Mouse (Mus musculus): ENCODE measurements around the gene Btbd3.

Btbd3 gene

DNA sequence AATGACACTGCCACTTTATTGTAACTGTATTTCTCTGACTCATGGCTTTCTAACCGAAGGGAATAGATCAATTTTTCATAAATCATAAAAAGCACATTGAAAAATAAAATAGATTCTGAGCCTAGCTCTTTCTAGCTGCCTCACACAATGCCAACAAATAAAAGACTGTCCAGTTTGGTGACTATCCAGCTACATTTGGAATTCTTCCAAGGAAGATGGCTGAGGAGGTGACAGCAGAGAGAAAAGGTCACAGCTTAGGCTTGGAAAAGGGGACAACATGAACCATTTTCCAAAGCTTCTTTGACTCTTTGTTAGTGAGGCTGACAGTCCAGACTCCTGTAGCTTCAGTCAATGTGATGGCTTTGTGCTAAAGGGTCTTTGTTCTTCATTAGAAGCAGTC, 132.2 kb downstream of the Btbd3 start:
- no peak for DNase-seq (ENCODE audit: low read depth)

- DNase-seq (ENCODE audit: low read depth) = no peak
Observed at GRCm38 (mm10) chr2:138403046-138403445, 146.7 kb downstream of the Btbd3 start.

- DNase-seq (ENCODE audit: low read depth) = no peak
Observed at GRCm38 (mm10) chr2:138405753-138406528, 149.6 kb downstream of the Btbd3 start.

GRCm38 (mm10) chr2:138406703-138407102, 150.3 kb downstream of the Btbd3 start:
- DNase-seq (ENCODE audit: low read depth) = no peak

DNA sequence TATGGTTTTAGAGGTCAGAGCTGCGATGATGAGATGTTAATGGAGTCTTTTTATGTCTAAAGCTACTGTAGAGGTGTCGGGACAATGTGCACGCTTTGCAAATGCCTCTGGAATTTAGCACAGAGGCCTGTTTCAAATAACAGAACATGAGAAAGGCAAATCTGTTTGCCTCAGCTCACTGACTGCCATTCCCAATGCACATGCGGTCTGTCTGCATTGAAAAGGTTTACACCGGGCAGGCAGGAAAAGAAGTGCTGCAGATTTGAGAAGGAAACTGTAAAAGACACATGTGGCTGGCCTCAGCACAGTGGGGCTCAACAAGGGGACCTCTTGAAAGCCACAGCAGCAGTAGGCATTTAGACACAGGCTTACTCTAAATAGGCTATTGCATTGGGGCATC, 156.2 kb downstream of the Btbd3 start:
- no peak for DNase-seq (ENCODE audit: low read depth)

DNA sequence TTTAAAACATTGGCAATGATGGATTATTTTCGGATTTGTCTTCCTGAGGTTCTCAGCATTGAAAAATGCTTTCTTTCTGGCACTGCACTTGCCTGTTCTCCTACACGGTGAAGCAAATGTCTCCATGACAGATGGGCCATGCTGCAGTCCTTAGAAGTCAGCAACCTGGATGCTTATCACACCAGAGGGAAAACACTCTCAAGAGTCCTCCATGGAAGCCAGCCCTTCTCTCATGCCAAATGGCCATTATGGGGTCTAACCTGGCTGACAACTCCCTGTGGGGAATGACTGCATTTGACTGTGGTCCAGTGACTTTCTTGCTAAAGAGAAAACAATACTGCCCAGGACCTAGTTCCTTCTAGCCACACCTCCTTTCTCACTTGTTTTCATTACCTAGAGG, 166.0 kb downstream of the Btbd3 start:
- no peak for DNase-seq (ENCODE audit: low read depth)

- no peak for DNase-seq (ENCODE audit: low read depth)
Observed at GRCm38 (mm10) chr2:138431991-138432390, 175.6 kb downstream of the Btbd3 start.

- no peak for DNase-seq (ENCODE audit: low read depth)
Observed at GRCm38 (mm10) chr2:138446466-138446865, 190.1 kb downstream of the Btbd3 start.

GRCm38 (mm10) chr2:138446943-138447342, 190.6 kb downstream of the Btbd3 start:
- DNase-seq (ENCODE audit: low read depth) = no peak

DNA sequence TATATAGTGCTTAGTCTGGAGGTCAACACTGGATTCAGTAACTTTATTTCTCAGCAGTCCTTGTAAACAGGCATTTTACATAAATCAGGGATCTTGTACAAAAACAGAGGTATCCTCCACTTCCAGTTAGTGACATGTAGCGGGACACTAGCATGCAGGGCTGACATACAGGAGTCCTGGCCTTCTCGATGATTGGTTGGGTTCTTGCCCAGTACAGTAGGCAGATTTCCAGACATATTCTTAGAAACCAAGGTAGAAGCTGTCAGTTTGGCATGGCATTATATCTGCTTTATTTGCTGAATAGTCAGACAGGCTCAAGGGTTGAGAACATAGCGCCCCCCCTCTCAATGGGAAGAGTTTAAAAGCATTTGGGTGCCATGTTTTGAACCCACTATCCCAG, 191.3 kb downstream of the Btbd3 start:
- no peak for DNase-seq (ENCODE audit: low read depth)

DNA sequence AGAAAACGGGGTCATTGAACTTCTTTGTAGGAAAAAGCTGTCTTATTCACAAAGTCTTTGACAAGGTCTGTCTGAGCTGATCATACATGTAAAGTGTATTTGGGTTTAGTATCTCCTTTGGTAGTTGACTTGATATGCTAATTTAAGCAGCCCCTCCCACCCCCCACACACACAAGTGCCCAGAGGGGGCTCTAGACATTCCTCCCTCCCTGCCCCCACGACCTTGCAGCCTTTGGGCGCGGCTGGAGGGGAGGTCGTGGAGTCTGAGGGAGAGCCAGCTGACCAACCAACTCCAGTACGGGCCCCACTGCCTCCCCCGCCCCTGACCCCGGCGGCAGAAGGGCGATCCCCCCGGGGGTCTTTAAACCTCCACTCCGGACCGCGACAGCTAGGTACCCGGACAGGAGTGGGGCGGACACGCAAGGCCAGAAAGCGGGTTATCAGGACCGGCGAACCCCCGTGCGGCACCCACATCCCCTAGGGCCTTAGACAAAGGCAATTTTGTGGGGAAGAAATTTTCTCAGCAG, 211.7 kb downstream of the Btbd3 start:
- no peak for DNase-seq (ENCODE audit: low read depth)

GRCm38 (mm10) chr2:138473407-138473806, 217.0 kb downstream of the Btbd3 start:
- DNase-seq (ENCODE audit: low read depth) = no peak

- DNase-seq (ENCODE audit: low read depth) = no peak
Observed at GRCm38 (mm10) chr2:138476486-138476885, 220.1 kb downstream of the Btbd3 start.

DNA sequence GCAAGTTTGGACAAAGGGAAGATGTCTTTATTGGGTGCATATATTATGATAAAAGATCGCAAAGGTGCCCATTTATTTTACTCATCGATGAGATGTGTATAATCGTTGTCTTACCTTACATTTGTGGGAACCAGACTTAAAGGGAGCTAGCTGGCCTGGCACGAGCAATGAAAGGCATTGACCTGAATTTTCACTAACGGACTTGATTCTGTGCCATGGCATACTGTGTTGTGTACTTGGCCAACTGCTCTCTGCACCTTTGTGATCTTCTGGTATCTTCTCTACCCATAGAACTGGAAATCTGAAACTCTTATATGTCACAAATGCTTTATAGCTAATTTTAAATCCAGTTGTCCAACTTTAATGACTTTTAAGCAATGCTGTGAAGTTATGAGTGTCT, 220.9 kb downstream of the Btbd3 start:
- DNase-seq (ENCODE audit: low read depth) = no peak

DNA sequence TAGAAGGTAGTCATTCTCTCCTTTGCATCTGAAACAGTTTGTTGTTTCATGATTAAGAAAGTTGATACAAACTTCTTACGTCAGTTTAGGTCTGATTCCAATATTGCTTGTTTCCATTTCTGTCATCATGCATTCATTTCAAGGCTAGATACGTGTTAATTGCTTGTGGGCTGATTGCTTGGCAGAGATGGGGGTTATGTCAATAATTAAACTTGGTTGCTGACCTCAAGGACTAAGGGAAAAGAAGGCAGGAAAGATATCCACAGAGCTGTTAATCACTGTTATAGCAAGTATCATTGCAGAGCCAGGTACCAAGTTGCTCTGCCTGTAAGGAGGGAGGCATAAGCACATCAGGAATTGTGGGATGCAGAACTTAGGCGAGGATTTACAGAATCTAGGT, 226.2 kb downstream of the Btbd3 start:
- no peak for DNase-seq (ENCODE audit: low read depth)

DNA sequence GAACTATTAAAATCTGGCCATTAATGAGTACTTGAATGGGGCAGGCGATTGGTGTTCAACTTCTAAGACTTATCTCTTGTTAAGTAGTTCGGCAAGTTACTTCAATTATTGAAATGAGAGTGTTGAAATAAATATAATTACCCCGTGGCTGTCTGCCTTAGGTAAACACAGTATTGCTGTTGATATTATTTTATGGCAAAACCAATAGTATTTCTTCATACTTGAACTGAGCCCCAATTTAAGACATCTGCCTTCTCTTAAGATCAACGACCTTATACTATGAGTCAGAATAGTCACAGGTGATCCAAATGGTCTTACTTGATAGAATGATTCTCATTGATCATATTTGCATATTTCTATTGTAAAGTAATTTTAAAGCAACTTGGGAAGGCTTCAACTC, 228.5 kb downstream of the Btbd3 start:
- DNase-seq (ENCODE audit: low read depth) = no peak

DNA sequence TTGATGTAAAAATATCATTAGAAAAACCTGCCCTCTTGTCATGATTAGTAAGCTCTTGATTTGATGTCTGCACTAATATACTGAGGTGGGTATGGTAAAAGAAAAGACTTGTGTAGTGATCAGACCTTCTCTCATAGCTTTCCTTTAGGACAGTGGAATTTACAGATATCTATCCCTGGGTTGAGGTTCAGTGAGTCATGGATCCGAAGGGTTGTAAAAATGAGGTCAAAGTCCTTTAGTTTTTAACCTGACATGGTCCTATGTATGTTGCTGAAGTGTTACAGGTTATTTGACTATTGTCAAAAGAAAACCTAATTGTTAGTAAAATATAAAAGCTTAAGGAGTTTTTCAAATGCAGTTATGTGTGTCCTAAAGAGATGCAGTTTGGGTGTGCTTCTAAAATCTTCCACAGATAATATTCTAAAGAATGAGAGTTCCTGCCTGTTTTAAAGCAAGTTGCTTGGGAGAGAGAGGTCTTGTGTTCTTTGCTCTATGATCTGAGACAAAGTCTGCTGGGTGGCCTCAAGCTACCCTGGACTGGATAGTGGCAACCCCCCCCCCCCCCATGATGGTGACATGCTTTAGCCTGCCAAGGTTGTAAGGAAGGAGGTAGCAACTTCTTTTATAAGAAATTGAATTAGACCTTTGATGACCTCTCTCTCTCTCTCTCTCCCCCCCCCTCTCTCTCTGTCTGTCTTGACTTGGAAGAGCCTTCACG, 234.5 kb downstream of the Btbd3 start:
- no peak for DNase-seq (ENCODE audit: low read depth)

GRCm38 (mm10) chr2:138492176-138492575, 235.8 kb downstream of the Btbd3 start:
- no peak for DNase-seq (ENCODE audit: low read depth)

DNA sequence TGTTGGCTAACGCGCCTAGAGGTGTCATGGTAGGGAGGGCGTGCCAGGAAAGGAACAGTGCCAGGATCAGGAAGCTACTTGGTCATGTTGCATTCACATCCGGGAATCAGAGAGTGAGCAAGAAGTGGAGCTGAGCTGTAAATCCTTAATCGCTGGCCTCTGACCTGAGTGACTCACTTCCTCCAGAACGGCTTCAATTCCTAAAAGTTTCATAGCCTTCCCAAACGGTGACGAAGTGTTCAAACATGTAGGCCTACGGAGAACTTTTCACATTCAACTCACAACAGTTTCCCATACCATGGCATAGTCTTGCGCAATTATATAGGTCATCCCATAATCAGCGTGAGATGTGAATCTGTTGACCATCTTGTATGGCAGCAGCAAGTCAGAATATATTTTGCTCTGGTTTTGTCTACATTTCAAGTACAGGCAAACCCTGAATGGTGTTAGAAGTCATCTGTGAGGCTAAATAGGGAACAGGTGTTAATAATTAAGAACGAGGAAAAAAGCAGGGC, 247.6 kb downstream of the Btbd3 start:
- DNase-seq (ENCODE audit: low read depth) = no peak

DNA sequence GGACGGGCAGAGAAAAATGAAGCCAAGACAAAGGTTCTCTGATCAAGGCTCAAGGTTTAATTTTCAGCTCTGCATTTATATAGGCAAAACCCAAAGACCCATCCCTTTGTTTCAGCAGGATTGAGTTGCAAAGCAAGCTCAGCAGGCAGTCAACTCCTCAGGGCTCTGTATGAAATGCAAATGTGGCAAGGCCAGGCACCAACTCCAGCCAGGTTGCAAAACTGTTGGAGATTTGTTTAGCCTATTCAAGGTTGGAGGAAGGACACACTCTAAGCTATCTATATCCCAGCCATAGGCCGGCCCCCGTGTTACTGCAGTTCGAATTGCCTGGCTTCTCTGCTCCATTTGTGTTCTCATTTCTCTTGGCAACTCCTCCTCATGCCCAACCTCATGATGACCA, 259.2 kb downstream of the Btbd3 start:
- no peak for DNase-seq (ENCODE audit: low read depth)

DNA sequence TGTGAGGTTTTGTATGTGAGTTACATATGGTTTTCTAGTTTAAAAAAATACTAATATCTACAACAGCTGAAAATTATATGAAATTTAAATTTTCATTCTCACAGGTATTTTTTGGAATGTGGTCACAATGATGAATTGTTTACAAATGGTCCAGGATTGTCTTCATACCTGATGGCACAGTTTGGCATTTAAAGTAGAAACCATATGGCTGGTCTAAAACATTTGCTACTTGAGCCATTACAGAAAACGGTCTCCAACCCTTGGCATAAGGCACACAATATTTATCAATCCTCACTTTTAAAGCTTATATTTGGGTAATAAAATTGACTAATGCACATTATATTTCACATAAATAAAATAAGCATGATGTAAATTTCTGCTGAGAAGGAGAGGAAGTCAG, 272.1 kb downstream of the Btbd3 start:
- no peak for DNase-seq (ENCODE audit: low read depth)

DNA sequence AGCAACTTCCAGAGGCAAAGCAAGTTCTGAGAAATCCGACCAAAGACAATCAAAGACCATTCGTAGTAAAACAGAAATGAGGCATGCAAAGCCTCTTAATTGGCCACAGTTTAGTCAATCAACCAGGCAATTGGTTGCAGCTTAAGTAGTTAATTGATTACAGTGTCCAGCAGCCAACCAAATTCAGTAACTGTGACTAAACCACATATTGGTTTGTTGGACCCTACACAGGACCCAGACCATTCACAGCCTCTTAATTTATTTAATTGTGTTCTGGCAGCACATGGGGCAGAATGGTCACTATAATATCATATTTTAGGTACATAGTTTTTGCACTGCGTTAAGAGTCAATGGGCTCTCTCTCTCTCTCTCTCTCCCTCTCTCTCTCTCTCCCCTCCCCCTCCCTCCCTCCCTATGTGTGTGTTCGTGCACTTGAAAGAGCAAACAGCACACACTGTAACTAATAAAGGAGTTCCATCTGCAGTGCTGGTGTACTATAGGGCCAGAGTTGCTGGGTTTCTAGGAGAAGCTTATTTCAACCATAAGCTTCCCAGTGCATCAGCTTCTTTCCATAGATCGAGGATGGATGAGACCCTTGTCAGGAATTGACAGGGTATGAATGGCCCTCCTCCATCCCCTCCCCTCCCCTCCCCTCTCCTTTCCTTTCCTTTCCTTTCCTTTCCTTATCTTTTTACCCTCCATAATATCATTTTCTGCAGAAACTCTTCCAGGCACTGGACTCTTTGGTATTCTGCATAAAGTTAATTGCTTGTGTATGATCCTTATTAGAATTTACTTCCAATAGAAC, 275.0 kb downstream of the Btbd3 start:
- no peak for DNase-seq (ENCODE audit: low read depth)

Measured in c-Kit-positive CD71-negative TER-119-negative erythroid progenitor cells, embryonic 14.5 days (primary cell).